Mouse (Mus musculus) liver, adult 2 months (tissue): ENCODE measurements at regions not wholly inside any gene's neighbourhood (a gene's known extent, or its start where the extent isn't known, plus 50 kb on each side); places are given as distances from the start of the nearest gene placed in this dataset.
A peak's percentile ranks its signal among the peaks of the same experiment; 100 is the strongest.

Source experiments
- DNase-seq: peaks from one replicate; pipeline ENCODE4 v3.0.0-alpha.2; 2011; ENCODE audit warnings: low read depth, low spot score; ENCODE audit errors: extremely low read depth
- H3K27ac ChIP-seq: fragments of 200-500 bp; replicated peaks from 2 replicates; pipeline ENCODE4 v1.5.1; 2012; ENCODE audit warnings: low read depth, mild to moderate bottlenecking, control low read depth, inconsistent platforms, low read length; ENCODE audit not compliant: insufficient read depth
- H3K27me3 ChIP-seq: fragments of 200-500 bp; 2 replicates; pipeline ENCODE4 v1.6.1; 2012; ENCODE audit warnings: mild to moderate bottlenecking, moderate library complexity, low read length, inconsistent platforms; ENCODE audit not compliant: control insufficient read depth, insufficient read depth
- H3K36me3 ChIP-seq: fragments of 200-500 bp; 2 replicates; pipeline ENCODE4 v1.6.1; 2012; ENCODE audit warnings: low read length, inconsistent platforms; ENCODE audit not compliant: control insufficient read depth, insufficient read depth
- H3K4me1 ChIP-seq: fragments of 200-500 bp; 2 replicates; pipeline ENCODE4 v1.6.1; 2011; ENCODE audit warnings: low read length; ENCODE audit not compliant: control insufficient read depth, insufficient read depth
- H3K4me3 ChIP-seq: fragments of 200-500 bp; 2 replicates; pipeline ENCODE4 v1.5.1; 2011; ENCODE audit warnings: low read depth, mild to moderate bottlenecking, control low read depth, low read length, moderate library complexity; ENCODE audit not compliant: insufficient read depth
- H3K79me2 ChIP-seq: fragments of 200-500 bp; 2 replicates; pipeline ENCODE4 v1.6.1; 2012; ENCODE audit warnings: inconsistent platforms, mild to moderate bottlenecking, low read length, moderate library complexity; ENCODE audit not compliant: control insufficient read depth, insufficient read depth
- H3K9ac ChIP-seq: fragments of 200-500 bp; 2 replicates; pipeline ENCODE4 v1.6.1; 2012; ENCODE audit warnings: low read depth, mild to moderate bottlenecking, control low read depth, inconsistent platforms, low read length
- CTCF ChIP-seq: fragments of 200-500 bp; IDR thresholded peaks from 2 replicates; pipeline ENCODE4 v1.5.1; 2011; ENCODE audit warnings: low read depth, low read length, control low read depth
- POLR2A ChIP-seq: fragments of 200-500 bp; IDR thresholded peaks from 2 replicates; pipeline ENCODE4 v1.6.1; 2011; ENCODE audit warnings: low read length, control low read depth; ENCODE audit not compliant: insufficient read depth; ENCODE audit errors: extremely low read depth
- WGBS: fragments of 180-500 bp; shearing (Covaris S2); methylation state at CpG from one replicate; pipeline ENCODE4 v1.1.7; 2018; 5-methylcytosine and 5-hydroxymethylcytosine counted together

DNA sequence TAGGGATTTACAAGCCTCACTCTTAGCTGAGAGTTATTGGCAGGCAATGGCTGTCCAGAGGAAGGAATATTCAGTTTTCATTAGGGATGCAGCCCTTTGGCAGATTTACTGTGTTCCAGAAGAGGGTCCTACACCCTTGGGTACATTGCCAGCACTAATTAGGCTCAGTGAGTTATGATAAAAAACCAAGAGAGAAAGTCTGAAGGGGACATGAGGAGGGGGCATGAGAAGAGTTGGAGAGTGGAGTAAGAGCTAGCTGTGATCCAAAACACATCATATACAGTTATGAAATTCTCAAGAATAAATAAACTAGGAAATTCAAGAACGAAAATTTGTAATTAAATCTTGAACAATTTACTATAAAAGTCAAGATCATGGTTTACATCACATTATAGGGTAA lies 346.2 kb downstream of the 9330182O14Rik start:
- Histone ChIP-seq H3K27me3 (no peaks in the 10 kb centered on the region), H3K9ac (no peak overlapping the region), H3K36me3 (no peaks in the 10 kb centered on the region), H3K79me2 (no peaks in the 10 kb centered on the region), H3K27ac (no peak overlapping the region), H3K4me1 (no peaks in the 10 kb centered on the region), H3K4me3 (no peak overlapping the region)
- 56% methylated on average over 1 of the region's 1 CpGs for WGBS
- DNase-seq, result no peak
- no peak for TF ChIP-seq CTCF
- no peak for TF ChIP-seq POLR2A

DNA sequence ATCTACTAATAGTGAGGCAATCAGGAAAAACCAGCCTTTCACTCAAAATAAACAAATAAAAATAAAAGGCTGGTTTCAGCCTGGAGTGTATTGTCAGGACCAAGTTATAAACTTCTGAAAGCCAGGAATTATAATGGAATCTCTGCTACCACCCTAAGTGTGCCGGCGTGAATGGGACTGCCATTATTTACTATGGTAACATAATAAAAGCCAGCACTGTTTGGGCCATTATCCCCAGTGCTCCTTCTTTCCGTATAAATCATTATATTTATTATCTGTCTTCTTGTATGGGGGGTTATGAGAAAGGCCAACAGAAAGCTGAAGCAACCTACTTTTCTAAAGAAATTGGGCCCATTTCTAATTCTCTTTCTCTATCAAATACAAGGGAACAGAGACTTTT lies 347.1 kb downstream of the 9330182O14Rik start:
- H3K4me1 ChIP-seq, result no peaks in the 10 kb centered on the region
- no peaks in the 10 kb centered on the region for H3K36me3 ChIP-seq
- no peak overlapping the region for H3K4me3 ChIP-seq
- DNase-seq, result no peak
- TF ChIP-seq POLR2A (no peak), CTCF (no peak)
- H3K27me3 ChIP-seq, result no peaks in the 10 kb centered on the region
- H3K9ac ChIP-seq, result no peak overlapping the region
- no peaks in the 10 kb centered on the region for H3K79me2 ChIP-seq
- 91% methylated on average over 3 of the region's 3 CpGs for WGBS
- H3K27ac ChIP-seq, result no peak overlapping the region

- Histone ChIP-seq H3K27me3 (no peaks in the 10 kb centered on the region), H3K9ac (no peak overlapping the region), H3K36me3 (no peaks in the 10 kb centered on the region), H3K27ac (no peak overlapping the region), H3K79me2 (no peaks in the 10 kb centered on the region), H3K4me1 (no peaks in the 10 kb centered on the region), H3K4me3 (no peak overlapping the region)
- WGBS, result 90% methylated on average over 1 of the region's 1 CpGs
- DNase-seq, result no peak
- TF ChIP-seq POLR2A (no peak), CTCF (no peak)
These were observed 351.8 kb downstream of the 9330182O14Rik start for GRCm38 (mm10) chr15:40485997-40486396.

- Histone ChIP-seq H3K27ac (no peak overlapping the region), H3K9ac (no peak overlapping the region), H3K4me3 (no peak overlapping the region), H3K27me3 (no peaks in the 10 kb centered on the region), H3K4me1 (peaks cover 2% of the 10 kb centered on the region; the same call in 1 of the 2 replicates), H3K36me3 (no peaks in the 10 kb centered on the region), H3K79me2 (no peaks in the 10 kb centered on the region)
- DNase-seq, result peak; percentile 57
- 50% methylated on average over 11 of the region's 11 CpGs for WGBS
- TF ChIP-seq POLR2A (no peak), CTCF (no peak)
These were observed 367.3 kb downstream of the 9330182O14Rik start for GRCm38 (mm10) chr15:40501180-40502125.

GRCm38 (mm10) chr15:40510826-40511225 lies 376.7 kb downstream of the 9330182O14Rik start:
- H3K4me3 ChIP-seq, result no peak overlapping the region
- no peak overlapping the region for H3K9ac ChIP-seq
- no peak overlapping the region for H3K27ac ChIP-seq
- no peaks in the 10 kb centered on the region for H3K36me3 ChIP-seq
- H3K4me1 ChIP-seq, result no peaks in the 10 kb centered on the region
- 66% methylated on average over 2 of the region's 2 CpGs for WGBS
- peak; percentile 9 for DNase-seq
- TF ChIP-seq CTCF (no peak), POLR2A (no peak)
- no peaks in the 10 kb centered on the region for H3K27me3 ChIP-seq
- no peaks in the 10 kb centered on the region for H3K79me2 ChIP-seq

GRCm38 (mm10) chr15:40524350-40524749 lies 390.2 kb downstream of the 9330182O14Rik start:
- 81% methylated on average over 2 of the region's 2 CpGs for WGBS
- Histone ChIP-seq H3K9ac (no peak overlapping the region), H3K27ac (no peak overlapping the region), H3K36me3 (no peaks in the 10 kb centered on the region), H3K79me2 (no peaks in the 10 kb centered on the region), H3K4me1 (no peaks in the 10 kb centered on the region), H3K4me3 (no peak overlapping the region), H3K27me3 (no peaks in the 10 kb centered on the region)
- DNase-seq, result no peak
- TF ChIP-seq CTCF, result no peak
- TF ChIP-seq POLR2A, result no peak
